Mouse (Mus musculus) heart, adult 2 months (tissue): Measurements from ENCODE around the gene Anapc1. TPM values are rescaled to one million over a fixed set of nuclear protein-coding genes. Genes with fewer than 3 reads are reported as not detected.

Experiments used
- DNase-seq, 2 experiments: peaks; one replicate each; pipeline ENCODE4 v3.0.0; 2021
- H3K27ac ChIP-seq: fragments of 200-600 bp; 2 replicates; pipeline ENCODE4 v1.8.1; 2022
- H3K27me3 ChIP-seq: fragments of 200-500 bp; 2 replicates; pipeline ENCODE4 v1.6.1; 2012; ENCODE audit warnings: mild to moderate bottlenecking, low read length, inconsistent platforms, mixed read lengths; ENCODE audit not compliant: control insufficient read depth, insufficient read depth
- H3K36me3 ChIP-seq: fragments of 200-500 bp; 2 replicates; pipeline ENCODE4 v1.6.1; 2012; ENCODE audit warnings: low read length, inconsistent platforms; ENCODE audit not compliant: control insufficient read depth, insufficient read depth
- H3K4me1 ChIP-seq: fragments of 200-500 bp; 2 replicates; pipeline ENCODE4 v1.6.1; 2011; ENCODE audit warnings: low read length; ENCODE audit not compliant: control insufficient read depth, insufficient read depth
- H3K4me3 ChIP-seq: fragments of 200-600 bp; 2 replicates; pipeline ENCODE4 v1.8.1; 2022
- H3K79me2 ChIP-seq: fragments of 200-500 bp; replicated peaks from 2 replicates; pipeline ENCODE4 v1.6.1; 2012; ENCODE audit warnings: mild to moderate bottlenecking, inconsistent platforms, low read length, moderate library complexity, mixed read lengths; ENCODE audit not compliant: control insufficient read depth, insufficient read depth
- H3K9ac ChIP-seq: fragments of 200-500 bp; 2 replicates; pipeline ENCODE4 v1.6.1; 2012; ENCODE audit warnings: low read depth, mild to moderate bottlenecking, control low read depth, inconsistent platforms, low read length, mixed read lengths
- CTCF ChIP-seq: fragments of 200-600 bp; IDR thresholded peaks from 2 replicates; pipeline ENCODE4 v1.8.1; 2022; ENCODE audit warnings: antibody characterized with exemption, mild to moderate bottlenecking, moderate library complexity
- EP300 ChIP-seq: fragments of 200-500 bp; IDR thresholded peaks from 2 replicates; pipeline ENCODE4 v1.6.1; 2011; ENCODE audit warnings: low read depth, low read length, control low read depth; ENCODE audit not compliant: insufficient read depth
- POLR2A ChIP-seq: fragments of 200-500 bp; IDR thresholded peaks from 2 replicates; pipeline ENCODE4 v1.6.1; 2011; ENCODE audit warnings: mild to moderate bottlenecking, low read depth, low read length, control low read depth; ENCODE audit not compliant: insufficient read depth
- WGBS: fragments of 180-500 bp; shearing (Covaris S2); methylation state at CpG from one replicate; pipeline ENCODE4 v1.1.7; 2018; 5-methylcytosine and 5-hydroxymethylcytosine counted together
- intact Hi-C: fragments of 180-260 bp; cut with DNase I; formaldehyde crosslinking; loops from one replicate; pipeline ENCODE4 v1.15.1; 2025
- long read RNA-seq: library from polyadenylated mRNA; stranded (forward); transcript quantifications from one replicate; pipeline ENCODE4 v2.0.0, GENCODE M21; 2021
- polyA plus RNA-seq: library from polyadenylated mRNA; depleted of rRNA; stranded (reverse); fragments of >200 nt; gene quantifications from 2 replicates; pipeline ENCODE4 v1.2.3, GENCODE M21; 2012; rRNA removed
- total RNA-seq, 2 experiments: library from RNA; stranded (reverse); gene quantifications; 2 replicates each; pipeline ENCODE4 v1.2.3; 2021

The Anapc1 gene
- total RNA-seq (10 to 100 TPM; 39.4 to 45.5 TPM), polyA plus RNA-seq (31.0 and 33.4 TPM in 2 replicates)
- long read RNA-seq, full-length matches to known transcripts, result 5 of 12 reads
- long read RNA-seq, partial matches to known transcripts, result 6 of 12 reads
- long read RNA-seq, other reads (novel, unspliced or antisense), result 1 of 12 reads

- under 1% methylated on average over 58 of the region's 58 CpGs for WGBS
- no peaks in the 10 kb centered on the region for H3K79me2 ChIP-seq
- peaks cover 13% of the 10 kb centered on the region for H3K36me3 ChIP-seq
- H3K4me3 ChIP-seq, result peak within 1 kb of the TSS; percentile 75
- peak within 1 kb of the TSS; percentile 77 for H3K9ac ChIP-seq
- peak; percentile 90 to 91 for DNase-seq
- intact Hi-C loops, result loop anchor here (5.0 kb wide), 2 partner anchors 255 to 1100 kb away; partner anchors contain the start of genes Mrps5, Zc3h8 and Zfp661
- peak within 1 kb of the TSS; percentile 81 for H3K27ac ChIP-seq
- H3K27me3 ChIP-seq, result no peaks in the 10 kb centered on the region
- peaks cover 4% of the 10 kb centered on the region for H3K4me1 ChIP-seq
- TF ChIP-seq CTCF (no peak), POLR2A (peak; percentile 87)
These were observed at the start of gene Anapc1 for GRCm38 (mm10) chr2:128686921-128687557. Anapc1 (minus strand) TSS chr2:128687391.

GRCm38 (mm10) chr2:128735089-128735488 is 47.9 kb upstream of the Anapc1 start:
- H3K27me3 ChIP-seq, result no peaks in the 10 kb centered on the region
- no peak overlapping the region for H3K9ac ChIP-seq
- no peak overlapping the region for H3K27ac ChIP-seq
- intact Hi-C loops, result no loop called here
- no peaks in the 10 kb centered on the region for H3K79me2 ChIP-seq
- no peaks in the 10 kb centered on the region for H3K36me3 ChIP-seq
- H3K4me3 ChIP-seq, result no peak overlapping the region
- H3K4me1 ChIP-seq, result peaks cover 4% of the 10 kb centered on the region
- 48% methylated on average over 3 of the region's 3 CpGs for WGBS
- no peak for DNase-seq
- TF ChIP-seq POLR2A (no peak), EP300 (no peak), CTCF (no peak)

GRCm38 (mm10) chr2:128731951-128732350 is 44.8 kb upstream of the Anapc1 start:
- Histone ChIP-seq H3K27ac (no peak overlapping the region), H3K9ac (no peak overlapping the region), H3K79me2 (no peaks in the 10 kb centered on the region), H3K4me3 (no peak overlapping the region), H3K36me3 (no peaks in the 10 kb centered on the region; the same call in 1 of the 2 replicates), H3K4me1 (peaks cover 3% of the 10 kb centered on the region), H3K27me3 (no peaks in the 10 kb centered on the region)
- intact Hi-C loops, result no loop called here
- TF ChIP-seq EP300 (no peak), POLR2A (no peak), CTCF (no peak)
- DNase-seq, result no peak
- WGBS, result 83% methylated on average over 1 of the region's 1 CpGs

GRCm38 (mm10) chr2:128731514-128731913 is 44.3 kb upstream of the Anapc1 start:
- TF ChIP-seq POLR2A (no peak), EP300 (no peak)

GRCm38 (mm10) chr2:128729141-128729540 is 42.0 kb upstream of the Anapc1 start:
- Histone ChIP-seq H3K4me3 (no peak overlapping the region), H3K36me3 (no peaks in the 10 kb centered on the region; the same call in 1 of the 2 replicates), H3K27ac (no peak overlapping the region), H3K4me1 (peaks cover 3% of the 10 kb centered on the region; the same call in 1 of the 2 replicates), H3K9ac (no peak overlapping the region), H3K79me2 (no peaks in the 10 kb centered on the region), H3K27me3 (no peaks in the 10 kb centered on the region)
- intact Hi-C loops, result no loop called here
- TF ChIP-seq POLR2A (no peak), EP300 (no peak), CTCF (no peak)
- 90% methylated on average over 7 of the region's 7 CpGs for WGBS
- DNase-seq, result no peak

More at GRCm38 (mm10) chr2:128731514-128731913, 44.3 kb upstream of the Anapc1 start:
- peaks cover 3% of the 10 kb centered on the region for H3K4me1 ChIP-seq
- H3K27me3 ChIP-seq, result no peaks in the 10 kb centered on the region
- no peak overlapping the region for H3K4me3 ChIP-seq
- WGBS, result 87% methylated on average over 10 of the region's 10 CpGs
- DNase-seq, result no peak
- intact Hi-C loops, result no loop called here
- H3K79me2 ChIP-seq, result no peaks in the 10 kb centered on the region
- H3K36me3 ChIP-seq, result no peaks in the 10 kb centered on the region; the same call in 1 of the 2 replicates
- H3K27ac ChIP-seq, result no peak overlapping the region
- no peak overlapping the region for H3K9ac ChIP-seq

- TF ChIP-seq EP300 (no peak), CTCF (no peak), POLR2A (no peak)
- intact Hi-C loops, result no loop called here
- no peak for DNase-seq
These were observed 40.9 kb upstream of the Anapc1 start for GRCm38 (mm10) chr2:128728066-128728465.

More at GRCm38 (mm10) chr2:128728066-128728465, 40.9 kb upstream of the Anapc1 start:
- Histone ChIP-seq H3K4me3 (no peak overlapping the region), H3K27me3 (no peaks in the 10 kb centered on the region), H3K9ac (no peak overlapping the region), H3K4me1 (peaks cover 3% of the 10 kb centered on the region; the same call in 1 of the 2 replicates), H3K36me3 (no peaks in the 10 kb centered on the region; the same call in 1 of the 2 replicates), H3K27ac (no peak overlapping the region), H3K79me2 (no peaks in the 10 kb centered on the region)
- 67% methylated on average over 4 of the region's 4 CpGs for WGBS
